Mouse (Mus musculus) CH12.LX (cell line): Measurements from ENCODE around the gene Sergef. TPM values are rescaled to one million over a fixed set of nuclear protein-coding genes. Genes with fewer than 3 reads are reported as not detected.

Experiments
- DNase-seq: peaks from one replicate; pipeline ENCODE4 v3.0.0-alpha.2; 2013; ENCODE audit errors: extremely low read depth
- H3K27ac ChIP-seq: 2 replicates; pipeline ENCODE4 v1.5.1; 2012; ENCODE audit warnings: low read depth, mild to moderate bottlenecking, control low read depth, moderate library complexity; ENCODE audit not compliant: insufficient read depth
- H3K27me3 ChIP-seq: replicated peaks from 2 replicates; pipeline ENCODE3; 2012; ENCODE audit warnings: inconsistent platforms
- H3K36me3 ChIP-seq, 2 experiments: replicated peaks in 1 of 2; 2 replicates each; pipeline versions ENCODE3 to v1.6.1; 2012; ENCODE audit warnings: inconsistent platforms in 1 of 2, low read length in 1 of 2, mild to moderate bottlenecking in 1 of 2, mixed read lengths in 1 of 2, moderate library complexity in 1 of 2; ENCODE audit not compliant: control insufficient read depth in 1 of 2, insufficient read depth in 1 of 2
- H3K4me1 ChIP-seq, 2 experiments: 2 replicates each; pipeline ENCODE4 v1.6.1; 2012; ENCODE audit warnings: inconsistent platforms in 1 of 2, moderate library complexity in 1 of 2; ENCODE audit not compliant: insufficient read depth in 2 of 2, control insufficient read depth in 1 of 2
- H3K4me2 ChIP-seq: 2 replicates; pipeline ENCODE4 v1.6.1; 2012; ENCODE audit warnings: low read depth, mild to moderate bottlenecking, control low read depth; ENCODE audit not compliant: poor library complexity, insufficient read depth, severe bottlenecking
- H3K4me3 ChIP-seq, 3 experiments: fragments of 150-350 bp in 1 of 3; sonication (generic) in 1 of 3; replicated peaks in 1 of 3; 2 replicates each; pipeline versions ENCODE3 to v1.5.1; 2011 to 2012; ENCODE audit warnings: low read depth in 2 of 3, low read length in 2 of 3, mild to moderate bottlenecking in 2 of 3, moderate library complexity in 2 of 3, control low read depth in 1 of 3, improper control_type of control experiment in 1 of 3, inconsistent platforms in 1 of 3, mixed read lengths in 1 of 3; ENCODE audit not compliant: poor library complexity in 1 of 3
- H3K79me2 ChIP-seq: replicated peaks from 2 replicates; pipeline ENCODE4 v1.6.1; 2012; ENCODE audit warnings: mild to moderate bottlenecking, moderate library complexity; ENCODE audit not compliant: control insufficient read depth, poor library complexity, insufficient read depth, severe bottlenecking; ENCODE audit errors: extremely low read depth
- H3K9ac ChIP-seq: 2 replicates; pipeline ENCODE4 v1.6.1; 2012; ENCODE audit warnings: low read depth, mild to moderate bottlenecking, control low read depth, moderate library complexity; ENCODE audit not compliant: insufficient read depth
- H3K9me3 ChIP-seq: replicated peaks from 2 replicates; pipeline ENCODE3; 2012; ENCODE audit warnings: low read length, inconsistent platforms, mixed read lengths
- CHD1 ChIP-seq: IDR thresholded peaks from 2 replicates; pipeline ENCODE4 v1.6.1; 2012; ENCODE audit warnings: low read depth, low read length, improper control_type of control experiment, inconsistent platforms
- ELF1 ChIP-seq: IDR thresholded peaks from 2 replicates; pipeline ENCODE4 v1.6.1; 2014; ENCODE audit warnings: low read depth, mild to moderate bottlenecking, inconsistent platforms, low read length, improper control_type of control experiment
- EP300 ChIP-seq: IDR thresholded peaks from 2 replicates; pipeline ENCODE4 v1.6.1; 2011; ENCODE audit warnings: low read length, improper control_type of control experiment
- HCFC1 ChIP-seq: IDR thresholded peaks from 2 replicates; pipeline ENCODE4 v1.6.1; 2012; ENCODE audit warnings: low read depth, mild to moderate bottlenecking, inconsistent platforms, low read length, improper control_type of control experiment
- IRF4 ChIP-seq: IDR thresholded peaks from 2 replicates; pipeline ENCODE4 v1.6.1; 2014; ENCODE audit warnings: low read depth, mild to moderate bottlenecking, inconsistent platforms, low read length, improper control_type of control experiment
- KAT2A ChIP-seq: IDR thresholded peaks from 2 replicates; pipeline ENCODE4 v1.6.1; 2012; ENCODE audit warnings: low read length, improper control_type of control experiment, inconsistent platforms; ENCODE audit not compliant: insufficient replicate concordance
- MEF2A ChIP-seq: IDR thresholded peaks from 2 replicates; pipeline ENCODE4 v1.6.1; 2014; ENCODE audit warnings: low read depth, mild to moderate bottlenecking, inconsistent platforms, low read length, improper control_type of control experiment, borderline replicate concordance
- MXI1 ChIP-seq: IDR thresholded peaks from 2 replicates; pipeline ENCODE4 v1.6.1; 2011; ENCODE audit warnings: mild to moderate bottlenecking, low read depth, low read length, improper control_type of control experiment
- NRF1 ChIP-seq: IDR thresholded peaks from 2 replicates; pipeline ENCODE4 v1.6.1; 2014; ENCODE audit warnings: low read depth, mild to moderate bottlenecking, inconsistent platforms, low read length, improper control_type of control experiment, moderate library complexity
- RAD21 ChIP-seq: IDR thresholded peaks from 2 replicates; pipeline ENCODE4 v1.6.1; 2011; ENCODE audit warnings: low read depth, mild to moderate bottlenecking, low read length, improper control_type of control experiment, moderate library complexity
- SMC3 ChIP-seq: IDR thresholded peaks from 2 replicates; pipeline ENCODE4 v1.6.1; 2011; ENCODE audit warnings: low read depth, low read length, improper control_type of control experiment
- TBP ChIP-seq: conservative IDR thresholded peaks from 2 replicates; pipeline ENCODE4 v1.6.1; 2011; ENCODE audit warnings: low read depth, low read length, improper control_type of control experiment
- USF1 ChIP-seq: IDR thresholded peaks from 2 replicates; pipeline ENCODE4 v1.6.1; 2014; ENCODE audit warnings: low read depth, mild to moderate bottlenecking, inconsistent platforms, low read length, improper control_type of control experiment
- USF2 ChIP-seq: conservative IDR thresholded peaks from 2 replicates; pipeline ENCODE4 v1.6.1; 2011; ENCODE audit warnings: low read depth, low read length, improper control_type of control experiment
- ZC3H11A ChIP-seq: IDR thresholded peaks from 2 replicates; pipeline ENCODE4 v1.6.1; 2012; ENCODE audit warnings: low read depth, mild to moderate bottlenecking, inconsistent platforms, low read length, improper control_type of control experiment
- ZKSCAN1 ChIP-seq: IDR thresholded peaks from 2 replicates; pipeline ENCODE4 v1.6.1; 2012; ENCODE audit warnings: low read depth, inconsistent platforms, low read length, improper control_type of control experiment, borderline replicate concordance
- dilution Hi-C: fragments of 300-500 bp; cut with MboI; formaldehyde crosslinking; loops from 2 replicates; pipeline ENCODE4 v1.14.3; 2020; ENCODE audit warnings: low sequenced_read_pairs; ENCODE audit not compliant: extremely low pct_unique_long_range_greater_than_20kb, extremely low pct_ligation_motif_present
- in situ Hi-C: fragments of 300-500 bp; cut with MboI; formaldehyde crosslinking; loops from 3 replicates; pipeline ENCODE4 v1.14.3; 2019; ENCODE audit warnings: low sequenced_read_pairs, low pct_ligation_motif_present, low pct_unique_long_range_greater_than_20kb, mixed read lengths
- polyA plus RNA-seq: library from polyadenylated mRNA; unstranded; fragments of >175 nt; gene quantifications from 2 replicates; pipeline ENCODE4 v1.2.1, GENCODE M21; 2012; ENCODE audit warnings: low read depth; ENCODE audit not compliant: insufficient read length
- total RNA-seq, 2 experiments: library from RNA; depleted of rRNA; stranded (reverse); fragments of 300-350 nt in 1 of 2; fragments of >200 nt in 1 of 2; gene quantifications; 2 replicates each; pipeline ENCODE4 v1.2.3; 2012 to 2014

Gene Sergef
- total and polyA plus RNA-seq, 3 experiments, result 13.0 to 18.0 (median 14.1) TPM

- Histone ChIP-seq H3K27ac (no peak overlapping the region), H3K36me3 (no peaks in the 10 kb centered on the region), H3K9me3 (no peaks in the 10 kb centered on the region), H3K4me1 (peaks cover 12 to 25% of the 10 kb centered on the region in 2 experiments), H3K9ac (no peak overlapping the region), H3K79me2 (no peaks in the 10 kb centered on the region), H3K27me3 (no peaks in the 10 kb centered on the region), H3K4me2 (no peak overlapping the region), H3K4me3 (no peak overlapping the region)
- DNase-seq, result no peak
- TF ChIP-seq RAD21, result no peak
- TF ChIP-seq USF2, result no peak
- no peak for TF ChIP-seq KAT2A
- TF ChIP-seq SMC3, result no peak
- no peak for TF ChIP-seq MXI1
- TF ChIP-seq IRF4, result no peak
- no peak for TF ChIP-seq NRF1
- no peak for TF ChIP-seq CHD1
- dilution Hi-C loops, result no loop called here
- in situ Hi-C loops, result no loop called here
Observed at GRCm38 (mm10) chr7:46410727-46411126, 228.9 kb downstream of the Sergef start.

- Histone ChIP-seq H3K9me3 (no peaks in the 10 kb centered on the region), H3K79me2 (no peaks in the 10 kb centered on the region), H3K4me3 (no peak overlapping the region), H3K27me3 (no peaks in the 10 kb centered on the region), H3K4me1 (peaks cover 12 to 26% of the 10 kb centered on the region in 2 experiments), H3K9ac (no peak overlapping the region), H3K4me2 (peak overlapping the region; percentile 22; the same call in 1 of the 2 replicates), H3K27ac (no peak overlapping the region), H3K36me3 (no peaks in the 10 kb centered on the region)
- dilution Hi-C loops, result no loop called here
- in situ Hi-C loops, result loop anchor here (10.0 kb wide), 1 partner anchor 136 kb away; no protein-coding TSS in a partner anchor
- TF ChIP-seq NRF1 (no peak), USF1 (peak; percentile 42; the same call in 1 of the 2 replicates)
- DNase-seq, result peak; percentile 52
Observed at GRCm38 (mm10) chr7:46409204-46409789, 230.3 kb downstream of the Sergef start.

- no peaks in the 10 kb centered on the region for H3K9me3 ChIP-seq
- H3K79me2 ChIP-seq, result no peaks in the 10 kb centered on the region
- no peak overlapping the region for H3K27ac ChIP-seq
- peaks cover 12 to 33% of the 10 kb centered on the region in 2 experiments for H3K4me1 ChIP-seq
- TF ChIP-seq ELF1 (no peak), ZKSCAN1 (no peak), EP300 (no peak), MEF2A (no peak), CHD1 (no peak), HCFC1 (no peak), ZC3H11A (no peak), TBP (no peak)
- no peak overlapping the region for H3K9ac ChIP-seq
- DNase-seq, result no peak
- no peaks in the 10 kb centered on the region for H3K36me3 ChIP-seq
- H3K4me2 ChIP-seq, result 0 out of 2 replicates have a peak overlapping the region, but pooled peaks have one; percentile 7
- no peak overlapping the region for H3K4me3 ChIP-seq
- dilution Hi-C loops, result no loop called here
- no peaks in the 10 kb centered on the region for H3K27me3 ChIP-seq
- in situ Hi-C loops, result loop anchor here (10.0 kb wide), 1 partner anchor 136 kb away; no protein-coding TSS in a partner anchor
Observed at GRCm38 (mm10) chr7:46408606-46409005, 231.0 kb downstream of the Sergef start.
